Mouse (Mus musculus) MEL (cell line): ENCODE results near the gene Nxf2. TPM values are rescaled to one million over a fixed set of nuclear protein-coding genes. Genes with fewer than 3 reads are reported as not detected.

Experiments used
- DNase-seq: peaks from one replicate; pipeline ENCODE4 v3.0.0; 2011; ENCODE audit warnings: low read depth, low spot score
- H3K27ac ChIP-seq: 2 replicates; pipeline ENCODE4 v1.5.1; 2012; ENCODE audit warnings: low read depth, mild to moderate bottlenecking, control low read depth, low read length, moderate library complexity; ENCODE audit not compliant: control insufficient read depth
- H3K27me3 ChIP-seq, 2 experiments: fragments of 150-350 bp in 1 of 2; sonication (generic) in 1 of 2; 2 replicates each; pipeline ENCODE4 v1.6.1; 2012; ENCODE audit warnings: low read length in 2 of 2, mild to moderate bottlenecking in 2 of 2, improper control_type of control experiment in 1 of 2, moderate library complexity in 1 of 2; ENCODE audit not compliant: insufficient read depth in 2 of 2, control insufficient read depth in 1 of 2
- H3K36me3 ChIP-seq, 2 experiments: 2 replicates each; pipeline ENCODE4 v1.6.1; 2012 to 2014; ENCODE audit warnings: low read length in 2 of 2, improper control_type of control experiment in 1 of 2, inconsistent platforms in 1 of 2, mild to moderate bottlenecking in 1 of 2; ENCODE audit not compliant: insufficient read depth in 2 of 2, control insufficient read depth in 1 of 2
- H3K4me1 ChIP-seq, 2 experiments: fragments of 150-350 bp in 1 of 2; sonication (generic) in 1 of 2; 2 replicates each; pipeline ENCODE4 v1.6.1; 2012; ENCODE audit warnings: low read length in 2 of 2, improper control_type of control experiment in 1 of 2, mild to moderate bottlenecking in 1 of 2; ENCODE audit not compliant: insufficient read depth in 2 of 2, control insufficient read depth in 1 of 2
- H3K4me3 ChIP-seq, 2 experiments: fragments of 150-350 bp in 1 of 2; sonication (generic) in 1 of 2; 2 replicates each; pipeline ENCODE4 v1.5.1; 2012; ENCODE audit warnings: low read depth in 2 of 2, low read length in 2 of 2, mild to moderate bottlenecking in 2 of 2, moderate library complexity in 2 of 2, control low read depth in 1 of 2, improper control_type of control experiment in 1 of 2; ENCODE audit not compliant: control insufficient read depth in 1 of 2, insufficient read depth in 1 of 2
- H3K79me2 ChIP-seq: 2 replicates; pipeline ENCODE4 v1.6.1; 2012; ENCODE audit warnings: mild to moderate bottlenecking, low read length, moderate library complexity; ENCODE audit not compliant: control insufficient read depth, poor library complexity, insufficient read depth
- H3K9ac ChIP-seq: 2 replicates; pipeline ENCODE4 v1.6.1; 2012; ENCODE audit warnings: low read depth, mild to moderate bottlenecking, control low read depth, low read length, moderate library complexity; ENCODE audit not compliant: control insufficient read depth, poor library complexity, severe bottlenecking
- H3K9me3 ChIP-seq: fragments of 150-350 bp; sonication (generic); replicated peaks from 2 replicates; pipeline ENCODE4 v1.6.1; 2012; ENCODE audit warnings: mild to moderate bottlenecking, low read length, improper control_type of control experiment, moderate library complexity; ENCODE audit not compliant: insufficient read depth
- E2F4 ChIP-seq: IDR thresholded peaks from 2 replicates; pipeline ENCODE4 v1.6.1; 2011; ENCODE audit warnings: low read depth, low read length, improper control_type of control experiment, borderline replicate concordance
- ELF1 ChIP-seq: IDR thresholded peaks from 2 replicates; pipeline ENCODE4 v1.6.1; 2014; ENCODE audit warnings: low read depth, mild to moderate bottlenecking, inconsistent platforms, low read length, improper control_type of control experiment, moderate library complexity
- EP300 ChIP-seq, 2 experiments: IDR thresholded peaks; 2 replicates each; pipeline ENCODE4 v1.6.1; 2011; ENCODE audit warnings: improper control_type of control experiment in 2 of 2, low read length in 2 of 2, low read depth in 1 of 2, mild to moderate bottlenecking in 1 of 2
- HCFC1 ChIP-seq: IDR thresholded peaks from 2 replicates; pipeline ENCODE4 v1.6.1; 2012; ENCODE audit warnings: low read depth, mild to moderate bottlenecking, inconsistent platforms, low read length, improper control_type of control experiment, moderate library complexity
- MAFK ChIP-seq: IDR thresholded peaks from 2 replicates; pipeline ENCODE4 v1.6.1; 2011; ENCODE audit warnings: low read depth, mild to moderate bottlenecking, low read length, improper control_type of control experiment, borderline replicate concordance
- MAX ChIP-seq: IDR thresholded peaks from 2 replicates; pipeline ENCODE4 v1.6.1; 2011; ENCODE audit warnings: low read length, improper control_type of control experiment
- MEF2A ChIP-seq: IDR thresholded peaks from 2 replicates; pipeline ENCODE4 v1.6.1; 2014; ENCODE audit warnings: low read depth, mild to moderate bottlenecking, inconsistent platforms, low read length, improper control_type of control experiment; ENCODE audit not compliant: poor library complexity, insufficient replicate concordance, severe bottlenecking; ENCODE audit errors: extremely low read depth
- MYB ChIP-seq: IDR thresholded peaks from 2 replicates; pipeline ENCODE4 v1.6.1; 2011; ENCODE audit warnings: mild to moderate bottlenecking, low read depth, low read length, improper control_type of control experiment
- NELFE ChIP-seq: IDR thresholded peaks from 2 replicates; pipeline ENCODE4 v1.6.1; 2011; ENCODE audit warnings: low read depth, low read length, improper control_type of control experiment
- NRF1 ChIP-seq: IDR thresholded peaks from 2 replicates; pipeline ENCODE4 v1.6.1; 2014; ENCODE audit warnings: low read depth, mild to moderate bottlenecking, inconsistent platforms, low read length, improper control_type of control experiment, moderate library complexity; ENCODE audit not compliant: poor library complexity, insufficient read depth, severe bottlenecking
- POLR2A ChIP-seq, 2 experiments: IDR thresholded peaks; 2 replicates each; pipeline ENCODE4 v1.6.1; 2011 to 2012; ENCODE audit warnings: low read length in 2 of 2, mild to moderate bottlenecking in 2 of 2, control low read depth in 1 of 2, improper control_type of control experiment in 1 of 2, low read depth in 1 of 2, moderate library complexity in 1 of 2; ENCODE audit not compliant: control insufficient read depth in 1 of 2, insufficient read depth in 1 of 2, poor library complexity in 1 of 2
- POLR2AphosphoS2 ChIP-seq: IDR thresholded peaks from 2 replicates; pipeline ENCODE4 v1.6.1; 2011; ENCODE audit warnings: low read length, improper control_type of control experiment
- POLR2AphosphoS5 ChIP-seq: IDR thresholded peaks from 2 replicates; pipeline ENCODE4 v1.6.1; 2012; ENCODE audit warnings: low read depth, borderline replicate concordance, mild to moderate bottlenecking, inconsistent platforms, low read length, moderate library complexity, mixed read lengths
- RAD21 ChIP-seq: IDR thresholded peaks from 2 replicates; pipeline ENCODE4 v1.6.1; 2011; ENCODE audit warnings: mild to moderate bottlenecking, low read depth, low read length, improper control_type of control experiment
- SIN3A ChIP-seq: IDR thresholded peaks from 2 replicates; pipeline ENCODE4 v1.6.1; 2012; ENCODE audit warnings: low read length, improper control_type of control experiment, inconsistent platforms
- TBP ChIP-seq: IDR thresholded peaks from 2 replicates; pipeline ENCODE4 v1.8.0; 2011; ENCODE audit warnings: low read depth, low read length, improper control_type of control experiment
- TCF12 ChIP-seq: IDR thresholded peaks from 2 replicates; pipeline ENCODE4 v1.6.1; 2014; ENCODE audit warnings: low read depth, mild to moderate bottlenecking, inconsistent platforms, low read length, improper control_type of control experiment, moderate library complexity
- ZKSCAN1 ChIP-seq: IDR thresholded peaks from 2 replicates; pipeline ENCODE4 v1.6.1; 2012; ENCODE audit warnings: low read depth, mild to moderate bottlenecking, inconsistent platforms, low read length, improper control_type of control experiment, moderate library complexity
- ZMIZ1 ChIP-seq: IDR thresholded peaks from 2 replicates; pipeline ENCODE4 v1.6.1; 2012; ENCODE audit warnings: low read depth, mild to moderate bottlenecking, inconsistent platforms, low read length, improper control_type of control experiment, moderate library complexity
- ZNF384 ChIP-seq: IDR thresholded peaks from 2 replicates; pipeline ENCODE4 v1.6.1; 2012; ENCODE audit warnings: low read depth, mild to moderate bottlenecking, inconsistent platforms, low read length, improper control_type of control experiment
- polyA plus RNA-seq, 2 experiments: library from polyadenylated mRNA; stranded (reverse) in 1 of 2; unstranded in 1 of 2; fragments of >175 nt in 1 of 2; fragments of >200 nt in 1 of 2; gene quantifications; 2 replicates each; pipeline versions ENCODE4 v1.2.1 to v1.2.4; 2012; ENCODE audit warnings: low replicate concordance in 2 of 2, low read depth in 1 of 2; ENCODE audit not compliant: insufficient read length in 2 of 2, insufficient read depth in 1 of 2, missing spikeins in 1 of 2
- total RNA-seq: library from RNA; depleted of rRNA; stranded (reverse); fragments of 300-350 nt; gene quantifications from 2 replicates; pipeline ENCODE4 v1.2.3, GENCODE M21; 2012

Nxf2 gene
- total and polyA plus RNA-seq, 3 experiments = 0.19 to 0.50 TPM; not detected in 1

GRCm38 (mm10) chrX:135009471-135009815 lies 44.9 kb upstream of the Nxf2 start:
- H3K4me3 ChIP-seq = peak overlapping the region; percentile 59 to 67
- H3K9me3 ChIP-seq = no peaks in the 10 kb centered on the region
- TF ChIP-seq MAX (peak; percentile 72; the same call in 1 of the 2 replicates), MEF2A (no peak), E2F4 (peak; percentile 78; the same call in 1 of the 2 replicates), EP300 (IDR thresholded peaks at IDR 0.05; ENCODE audit: low read depth in 1 of 2, low read length in 2 of 2) (0 out of 4 replicates have a peak, but pooled peaks of 1 of the 2 experiments have one; percentile 15), TBP (peak; percentile 30; the same call in 1 of the 2 replicates), TCF12 (no peak)
- peaks cover 0 to 11% of the 10 kb centered on the region in 2 experiments; a peak in 2 of 4 replicates for H3K36me3 ChIP-seq
- H3K4me1 ChIP-seq = peaks cover 0 to 6% of the 10 kb centered on the region in 2 experiments; a peak in 1 of 4 replicates
- peak overlapping the region; percentile 91 for H3K27ac ChIP-seq
- no peaks in the 10 kb centered on the region for H3K27me3 ChIP-seq
- peaks cover 5% of the 10 kb centered on the region; the same call in 1 of the 2 replicates for H3K79me2 ChIP-seq
- DNase-seq = no peak
- peak overlapping the region; percentile 81 for H3K9ac ChIP-seq

GRCm38 (mm10) chrX:135008720-135009470 lies 44.3 kb upstream of the Nxf2 start, which contains the start of gene Zmat1:
Gene Zmat1, minus strand, starts transcription at chrX:135009209.
- Histone ChIP-seq H3K79me2 (peaks cover 5% of the 10 kb centered on the region; the same call in 1 of the 2 replicates), H3K27ac (peak within 1 kb of the TSS; percentile 99), H3K36me3 (peaks cover 0 to 11% of the 10 kb centered on the region in 2 experiments; a peak in 2 of 4 replicates), H3K4me3 (peak within 1 kb of the TSS; percentile 81 to 92), H3K9ac (peak within 1 kb of the TSS; percentile 100), H3K4me1 (peaks cover 0 to 6% of the 10 kb centered on the region in 2 experiments; a peak in 1 of 4 replicates), H3K9me3 (no peaks in the 10 kb centered on the region), H3K27me3 (no peaks in the 10 kb centered on the region)
- no peak for TF ChIP-seq RAD21
- no peak for TF ChIP-seq ZKSCAN1
- TF ChIP-seq MYB = peak; percentile 86
- TF ChIP-seq ZNF384 = peak; percentile 95
- no peak for TF ChIP-seq NRF1
- peak; percentile 81; the same call in 1 of the 2 replicates for TF ChIP-seq TBP
- peak; percentile 71 for TF ChIP-seq ELF1
- TF ChIP-seq POLR2AphosphoS5 = peak; percentile 74; the same call in 1 of the 2 replicates
- peak; percentile 96 for TF ChIP-seq NELFE
- peak; percentile 82 for TF ChIP-seq SIN3A
- TF ChIP-seq HCFC1 = peak; percentile 69
- TF ChIP-seq TCF12 = peak; percentile 45
- TF ChIP-seq MAFK = no peak
- peak; percentile 89 for TF ChIP-seq POLR2AphosphoS2
- peak; percentile 79 for TF ChIP-seq ZMIZ1
- peak; percentile 95 to 98 for TF ChIP-seq POLR2A (IDR thresholded peaks at IDR 0.05; ENCODE audit: control insufficient read depth in 1 of 2, insufficient read depth in 1 of 2, low read depth in 1 of 2, low read length in 2 of 2, poor library complexity in 1 of 2)
- peak; percentile 100 for DNase-seq
